Mouse (Mus musculus) liver, postnatal 0 days (tissue): ENCODE results near the gene Haus3. TPM values are rescaled to one million over a fixed set of nuclear protein-coding genes. Genes with fewer than 3 reads are reported as not detected.
A peak's percentile ranks its signal among the peaks of the same experiment; 100 is the strongest.

Experiments used
- ATAC-seq: fragments of 200-750 bp; cut with Nextera tagmentation; 2 replicates; pipeline ENCODE4 v1.8.0; 2017; ENCODE audit warnings: mild to moderate bottlenecking, moderate library complexity
- DNase-seq: peaks from one replicate; pipeline ENCODE4 v3.0.0-alpha.2; 2016
- H3K27ac ChIP-seq: fragments of 300-500 bp; sonication (generic); 2 replicates; pipeline ENCODE4 v1.5.1; 2014; ENCODE audit warnings: antibody characterized with exemption, moderate library complexity, mild to moderate bottlenecking, low read depth
- H3K27me3 ChIP-seq: fragments of 300-500 bp; sonication (generic); 2 replicates; pipeline ENCODE4 v1.6.1; 2014; ENCODE audit warnings: low read length, control low read depth, mixed read lengths; ENCODE audit not compliant: insufficient read depth
- H3K36me3 ChIP-seq: fragments of 300-500 bp; sonication (generic); replicated peaks from 2 replicates; pipeline ENCODE4 v1.6.1; 2014; ENCODE audit warnings: mild to moderate bottlenecking, control low read depth, low read length, moderate library complexity, mixed read lengths; ENCODE audit not compliant: insufficient read depth
- H3K4me1 ChIP-seq: fragments of 300-500 bp; sonication (generic); 2 replicates; pipeline ENCODE4 v1.6.1; 2014; ENCODE audit warnings: antibody characterized with exemption, mild to moderate bottlenecking, control low read depth; ENCODE audit not compliant: insufficient read depth
- H3K4me2 ChIP-seq: fragments of 300-500 bp; sonication (generic); 2 replicates; pipeline ENCODE4 v1.6.1; 2014; ENCODE audit warnings: low read depth, mild to moderate bottlenecking, low read length, moderate library complexity, mixed read lengths
- H3K4me3 ChIP-seq: fragments of 300-500 bp; sonication (generic); 2 replicates; pipeline ENCODE4 v1.5.1; 2014; ENCODE audit warnings: low read depth, low read length
- H3K9ac ChIP-seq: fragments of 300-500 bp; sonication (generic); replicated peaks from 2 replicates; pipeline ENCODE4 v1.6.1; 2014; ENCODE audit warnings: mild to moderate bottlenecking, moderate library complexity
- H3K9me3 ChIP-seq: fragments of 300-500 bp; sonication (generic); 2 replicates; pipeline ENCODE4 v1.6.1; 2016; ENCODE audit warnings: mild to moderate bottlenecking, control low read depth, low read length, mixed read lengths
- CTCF ChIP-seq: sonication (generic); IDR thresholded peaks from 2 replicates; pipeline ENCODE4 v1.5.1; 2016; ENCODE audit warnings: antibody characterized with exemption, low read depth
- EP300 ChIP-seq: IDR thresholded peaks from 2 replicates; pipeline ENCODE4 v1.6.1; 2016; ENCODE audit warnings: antibody characterized with exemption, low read depth, mild to moderate bottlenecking
- WGBS: fragments of 180-500 bp; shearing (Covaris S2); extraction: QIAGEN DNeasy Blood & Tissue Kit; methylation state at CpG from one replicate; pipeline ENCODE4 v1.1.7; 2014; ENCODE audit not compliant: insufficient replicate concordance; 5-methylcytosine and 5-hydroxymethylcytosine counted together
- polyA plus RNA-seq: library from polyadenylated mRNA; unstranded; fragments of >200 nt; fragmentation: Nextera tagmentation; extraction: Ambion mirVana; gene quantifications from 2 replicates; pipeline ENCODE4 v1.2.1, GENCODE M21; 2015

The Haus3 gene
- polyA plus RNA-seq, 1 experiment from 2014 or later, result 14.0 TPM

DNA sequence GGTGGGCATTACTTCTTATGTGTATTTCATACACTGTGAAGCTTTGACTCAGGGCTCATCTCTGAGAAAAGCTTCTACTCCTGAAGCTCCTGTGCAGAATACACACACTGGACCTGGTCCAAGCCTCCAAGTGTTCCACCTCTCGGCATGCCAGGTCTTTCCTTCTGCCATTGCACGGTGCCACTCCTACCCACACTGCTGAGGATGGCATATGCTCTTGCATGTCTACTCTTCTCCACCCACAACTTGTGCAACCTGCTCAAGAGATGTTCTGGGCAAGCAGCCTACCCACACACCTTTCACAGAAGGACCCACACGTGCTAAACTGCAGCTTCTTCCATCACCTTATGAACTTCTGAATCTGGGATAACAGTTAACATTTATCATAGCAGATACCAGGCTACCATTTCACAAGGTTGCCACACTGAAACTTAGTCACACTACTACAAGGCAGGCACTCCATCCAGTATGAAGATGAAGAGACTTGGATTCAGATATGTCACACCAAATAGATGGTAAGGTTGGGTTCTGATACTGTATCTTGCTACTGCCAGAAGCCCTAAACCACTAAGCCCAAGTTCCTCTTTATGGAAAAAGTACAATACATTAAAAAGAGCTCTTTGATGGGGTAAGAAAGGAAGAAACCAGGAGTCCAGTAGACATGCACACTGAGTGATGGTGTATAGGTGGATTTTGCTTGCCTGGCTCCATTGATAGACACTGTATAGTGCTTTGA lies 50.0 kb downstream of the Haus3 start:
- no peak overlapping the region for H3K9ac ChIP-seq
- no peak overlapping the region for H3K4me2 ChIP-seq
- no peaks in the 10 kb centered on the region for H3K9me3 ChIP-seq
- WGBS, result 67% methylated on average over 3 of the region's 3 CpGs
- H3K36me3 ChIP-seq, result no peaks in the 10 kb centered on the region
- no peak for ATAC-seq
- DNase-seq, result no peak
- no peak overlapping the region for H3K27ac ChIP-seq
- H3K27me3 ChIP-seq, result no peaks in the 10 kb centered on the region
- no peak overlapping the region for H3K4me3 ChIP-seq
- H3K4me1 ChIP-seq, result no peaks in the 10 kb centered on the region
- TF ChIP-seq EP300 (no peak), CTCF (no peak)

GRCm38 (mm10) chr5:34105681-34106080 lies 63.6 kb downstream of the Haus3 start:
- Histone ChIP-seq H3K4me1 (no peaks in the 10 kb centered on the region), H3K4me2 (no peak overlapping the region), H3K27me3 (no peaks in the 10 kb centered on the region), H3K4me3 (no peak overlapping the region), H3K36me3 (no peaks in the 10 kb centered on the region), H3K9ac (no peak overlapping the region), H3K27ac (no peak overlapping the region), H3K9me3 (no peaks in the 10 kb centered on the region)
- peak; percentile 95 for ATAC-seq
- DNase-seq, result peak; percentile 22
- no peak for TF ChIP-seq CTCF
- TF ChIP-seq EP300, result no peak
- 22% methylated on average over 1 of the region's 1 CpGs for WGBS

Other genes starting within 250 kb of the Haus3 start
- 12.3 and 13.0 TPM in 2 replicates for gene Nelfa, start 233.1 kb downstream of the Haus3 start, polyA plus RNA-seq
- 3.6 and 6.0 TPM in 2 replicates for gene Gm1673, start 186.1 kb downstream of the Haus3 start, polyA plus RNA-seq
- gene Nat8l, start 173.5 kb downstream of the Haus3 start, polyA plus RNA-seq, result 0.08 and 0.14 TPM in 2 replicates
- 0.38 and 0.47 TPM in 2 replicates for gene Poln, start 79 bp downstream of the Haus3 start, polyA plus RNA-seq
- 7.5 and 9.4 TPM in 2 replicates for gene Mxd4, start 18.2 kb upstream of the Haus3 start, polyA plus RNA-seq
- 0.02 and 0.14 TPM in 2 replicates for gene Zfyve28, start 118.9 kb upstream of the Haus3 start, polyA plus RNA-seq
- not detected in 2 replicates for gene Cfap99, start 119.1 kb upstream of the Haus3 start, polyA plus RNA-seq
- 60.0 and 60.4 TPM in 2 replicates for gene Rnf4, start 166.8 kb upstream of the Haus3 start, polyA plus RNA-seq
- 2.2 and 2.7 TPM in 2 replicates for gene Fam193a, start 200.4 kb upstream of the Haus3 start, polyA plus RNA-seq